Mouse (Mus musculus): ENCODE data around the gene Os9.

GRCm38 (mm10) chr10:127114408-127114807, 6.5 kb downstream of the Os9 start:
- TF ChIP-seq CTCF (IDR thresholded peaks at IDR 0.05; ENCODE audit: low read depth) (no peak), EP300 (IDR thresholded peaks at IDR 0.05; ENCODE audit: low read depth) (no peak)

All from liver, embryonic 14.5 days (tissue).